Mouse (Mus musculus) pancreas, adult 10 weeks (tissue): ENCODE results near the gene Jam3. TPM values are rescaled to one million over a fixed set of nuclear protein-coding genes. Genes with fewer than 3 reads are reported as not detected.

ENCODE experiments used
- polyA plus RNA-seq: library from polyadenylated mRNA; stranded (reverse); fragments of 350-450 nt; fragmentation: Illumina TruSeq; extraction: RNeasy Lipid Tissue Mini Kit (QIAGEN cat#74804); gene quantifications from one replicate; pipeline ENCODE4 v1.2.3, GENCODE M21; 2015; ENCODE audit warnings: low read depth, low replicate concordance; ENCODE audit not compliant: insufficient read depth

Jam3 gene
- 15.0 TPM for polyA plus RNA-seq

GRCm38 (mm10) chr9:27154763-27155530 is at the start of gene Jam3:
Jam3 (minus strand) TSS chr9:27155421.

Other genes with a start within 250 kb of the Jam3 start
- not detected for gene Gm1110, start 232.3 kb downstream of the Jam3 start, polyA plus RNA-seq
- 12.7 TPM for gene Acad8, start 155.9 kb downstream of the Jam3 start, polyA plus RNA-seq
- 12.8 TPM for gene Thyn1, start 155.7 kb downstream of the Jam3 start, polyA plus RNA-seq
- 5.3 TPM for gene Vps26b, start 125.4 kb downstream of the Jam3 start, polyA plus RNA-seq
- 3.7 TPM for gene Ncapd3, start 125.2 kb downstream of the Jam3 start, polyA plus RNA-seq
- 0.74 TPM for gene Igsf9b, start 143.8 kb upstream of the Jam3 start, polyA plus RNA-seq
- gene Spata19, start 241.4 kb upstream of the Jam3 start, polyA plus RNA-seq = not detected